Mouse (Mus musculus): ENCODE measurements at regions not wholly inside any gene's neighbourhood (a gene's known extent, or its start where the extent isn't known, plus 50 kb on each side); places are given as distances from the start of the nearest gene placed in this dataset.
A peak's percentile ranks its signal among the peaks of the same experiment; 100 is the strongest.

- no peak for ATAC-seq (replicated peaks; ENCODE audit: low FRiP score, low TSS enrichment, poor library complexity, severe bottlenecking)
These were observed 220.2 kb upstream of the Sulf2 start for GRCm38 (mm10) chr2:166375639-166376038.

GRCm38 (mm10) chr2:166370776-166371175 is 215.3 kb upstream of the Sulf2 start:
- no peak for ATAC-seq (replicated peaks; ENCODE audit: low FRiP score, low TSS enrichment, poor library complexity, severe bottlenecking)

- no peak for ATAC-seq (replicated peaks; ENCODE audit: low FRiP score, low TSS enrichment, poor library complexity, severe bottlenecking)
These were observed 206.2 kb upstream of the Sulf2 start for GRCm38 (mm10) chr2:166361645-166362044.

GRCm38 (mm10) chr2:166360786-166361185 is 205.3 kb upstream of the Sulf2 start:
- ATAC-seq (replicated peaks; ENCODE audit: low FRiP score, low TSS enrichment, poor library complexity, severe bottlenecking) = no peak

- ATAC-seq (replicated peaks; ENCODE audit: low FRiP score, low TSS enrichment, poor library complexity, severe bottlenecking) = no peak
These were observed 204.5 kb upstream of the Sulf2 start for GRCm38 (mm10) chr2:166359995-166360394.

- ATAC-seq (replicated peaks; ENCODE audit: low FRiP score, low TSS enrichment, poor library complexity, severe bottlenecking) = no peak
These were observed 202.4 kb upstream of the Sulf2 start for GRCm38 (mm10) chr2:166357824-166358223.

- ATAC-seq (replicated peaks; ENCODE audit: low FRiP score, low TSS enrichment, poor library complexity, severe bottlenecking) = no peak
These were observed 200.5 kb upstream of the Sulf2 start for GRCm38 (mm10) chr2:166355944-166356343.

GRCm38 (mm10) chr2:166355446-166355845 is 200.0 kb upstream of the Sulf2 start:
- ATAC-seq (replicated peaks; ENCODE audit: low FRiP score, low TSS enrichment, poor library complexity, severe bottlenecking) = no peak

GRCm38 (mm10) chr2:166354391-166354790 is 198.9 kb upstream of the Sulf2 start:
- ATAC-seq (replicated peaks; ENCODE audit: low FRiP score, low TSS enrichment, poor library complexity, severe bottlenecking) = no peak

- 0 out of 2 replicates have a peak, but pooled peaks have one; percentile 17 for ATAC-seq (replicated peaks; ENCODE audit: low FRiP score, low TSS enrichment, poor library complexity, severe bottlenecking)
These were observed 198.1 kb upstream of the Sulf2 start for GRCm38 (mm10) chr2:166353447-166354111.

GRCm38 (mm10) chr2:166351984-166352383 is 196.5 kb upstream of the Sulf2 start:
- ATAC-seq (replicated peaks; ENCODE audit: low FRiP score, low TSS enrichment, poor library complexity, severe bottlenecking) = no peak

- no peak for ATAC-seq (replicated peaks; ENCODE audit: low FRiP score, low TSS enrichment, poor library complexity, severe bottlenecking)
These were observed 196.1 kb upstream of the Sulf2 start for GRCm38 (mm10) chr2:166351581-166351980.

GRCm38 (mm10) chr2:166348654-166349053 is 193.2 kb upstream of the Sulf2 start:
- peak; percentile 35 for ATAC-seq (replicated peaks; ENCODE audit: low FRiP score, low TSS enrichment, poor library complexity, severe bottlenecking)

- ATAC-seq (replicated peaks; ENCODE audit: low FRiP score, low TSS enrichment, poor library complexity, severe bottlenecking) = no peak
These were observed 191.1 kb upstream of the Sulf2 start for GRCm38 (mm10) chr2:166346421-166347182.

- no peak for ATAC-seq (replicated peaks; ENCODE audit: low FRiP score, low TSS enrichment, poor library complexity, severe bottlenecking)
These were observed 188.3 kb upstream of the Sulf2 start for GRCm38 (mm10) chr2:166343551-166344340.

GRCm38 (mm10) chr2:166342407-166342806 is 186.9 kb upstream of the Sulf2 start:
- no peak for ATAC-seq (replicated peaks; ENCODE audit: low FRiP score, low TSS enrichment, poor library complexity, severe bottlenecking)

GRCm38 (mm10) chr2:166340196-166340595 is 184.7 kb upstream of the Sulf2 start:
- ATAC-seq (replicated peaks; ENCODE audit: low FRiP score, low TSS enrichment, poor library complexity, severe bottlenecking) = no peak

- ATAC-seq (replicated peaks; ENCODE audit: low FRiP score, low TSS enrichment, poor library complexity, severe bottlenecking) = no peak
These were observed 184.0 kb upstream of the Sulf2 start for GRCm38 (mm10) chr2:166339427-166339826.

GRCm38 (mm10) chr2:166338396-166339085 is 183.1 kb upstream of the Sulf2 start:
- ATAC-seq (replicated peaks; ENCODE audit: low FRiP score, low TSS enrichment, poor library complexity, severe bottlenecking) = no peak

- ATAC-seq (replicated peaks; ENCODE audit: low FRiP score, low TSS enrichment, poor library complexity, severe bottlenecking) = no peak
These were observed 182.2 kb upstream of the Sulf2 start for GRCm38 (mm10) chr2:166337666-166338065.

All from megakaryocyte-erythroid progenitor cell, adult 5-6 weeks (primary cell).